Mouse (Mus musculus): ENCODE measurements at regions not wholly inside any gene's neighbourhood (a gene's known extent, or its start where the extent isn't known, plus 50 kb on each side); places are given as distances from the start of the nearest gene placed in this dataset.

- DNase-seq (ENCODE audit: low read depth, low spot score), result no peak
These were observed 92.5 kb upstream of the 2210010C04Rik start for GRCm38 (mm10) chr6:41127816-41128215.

DNA sequence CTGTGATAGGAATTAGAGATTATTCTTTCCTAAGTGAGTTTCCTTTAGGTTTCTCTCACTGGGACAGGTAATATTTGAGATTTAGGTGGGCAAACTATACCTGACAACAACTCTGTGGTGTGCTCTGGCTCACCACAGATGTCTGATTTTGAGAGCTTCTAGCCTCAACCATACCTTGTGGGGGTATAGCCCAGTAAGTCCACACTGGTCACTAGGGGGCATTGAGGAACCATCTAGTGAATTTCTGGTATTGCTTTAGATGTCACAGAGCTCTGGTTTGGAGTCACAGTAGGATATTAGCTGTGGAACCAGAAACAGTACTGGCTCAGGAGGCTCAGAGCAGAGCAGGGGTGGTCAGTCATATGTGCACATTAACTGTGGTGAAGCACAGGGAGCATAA lies 91.5 kb upstream of the 2210010C04Rik start:
- no peak for DNase-seq (ENCODE audit: low read depth, low spot score)

DNA sequence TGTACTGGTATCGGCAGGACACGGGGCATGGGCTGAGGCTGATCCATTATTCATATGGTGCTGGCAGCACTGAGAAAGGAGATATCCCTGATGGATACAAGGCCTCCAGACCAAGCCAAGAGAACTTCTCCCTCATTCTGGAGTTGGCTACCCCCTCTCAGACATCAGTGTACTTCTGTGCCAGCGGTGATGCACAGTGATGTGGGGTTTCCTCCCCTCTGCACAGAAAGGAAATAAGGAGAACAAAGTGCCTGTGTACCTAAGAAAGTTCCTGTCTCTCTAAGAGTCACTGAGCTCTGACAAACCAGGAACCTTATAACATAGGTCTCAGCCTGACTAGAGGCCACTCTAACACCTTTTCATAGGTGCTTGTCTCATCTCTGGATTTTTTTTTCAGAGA lies 86.3 kb upstream of the 2210010C04Rik start:
- no peak for DNase-seq (ENCODE audit: low read depth, low spot score)

- DNase-seq (ENCODE audit: low read depth, low spot score), result no peak
These were observed 83.9 kb upstream of the 2210010C04Rik start for GRCm38 (mm10) chr6:41119176-41119575.

- DNase-seq (ENCODE audit: low read depth, low spot score), result peak; percentile 32
These were observed 83.1 kb upstream of the 2210010C04Rik start for GRCm38 (mm10) chr6:41118201-41118976.

- DNase-seq (ENCODE audit: low read depth, low spot score), result no peak
These were observed 78.6 kb upstream of the 2210010C04Rik start for GRCm38 (mm10) chr6:41113943-41114342.

GRCm38 (mm10) chr6:41112861-41113610 lies 77.7 kb upstream of the 2210010C04Rik start:
- DNase-seq (ENCODE audit: low read depth, low spot score), result peak; percentile 50

GRCm38 (mm10) chr6:41111829-41112228 lies 76.5 kb upstream of the 2210010C04Rik start:
- DNase-seq (ENCODE audit: low read depth, low spot score), result no peak

GRCm38 (mm10) chr6:41108897-41109296 lies 73.6 kb upstream of the 2210010C04Rik start:
- DNase-seq (ENCODE audit: low read depth, low spot score), result peak; percentile 36

DNA sequence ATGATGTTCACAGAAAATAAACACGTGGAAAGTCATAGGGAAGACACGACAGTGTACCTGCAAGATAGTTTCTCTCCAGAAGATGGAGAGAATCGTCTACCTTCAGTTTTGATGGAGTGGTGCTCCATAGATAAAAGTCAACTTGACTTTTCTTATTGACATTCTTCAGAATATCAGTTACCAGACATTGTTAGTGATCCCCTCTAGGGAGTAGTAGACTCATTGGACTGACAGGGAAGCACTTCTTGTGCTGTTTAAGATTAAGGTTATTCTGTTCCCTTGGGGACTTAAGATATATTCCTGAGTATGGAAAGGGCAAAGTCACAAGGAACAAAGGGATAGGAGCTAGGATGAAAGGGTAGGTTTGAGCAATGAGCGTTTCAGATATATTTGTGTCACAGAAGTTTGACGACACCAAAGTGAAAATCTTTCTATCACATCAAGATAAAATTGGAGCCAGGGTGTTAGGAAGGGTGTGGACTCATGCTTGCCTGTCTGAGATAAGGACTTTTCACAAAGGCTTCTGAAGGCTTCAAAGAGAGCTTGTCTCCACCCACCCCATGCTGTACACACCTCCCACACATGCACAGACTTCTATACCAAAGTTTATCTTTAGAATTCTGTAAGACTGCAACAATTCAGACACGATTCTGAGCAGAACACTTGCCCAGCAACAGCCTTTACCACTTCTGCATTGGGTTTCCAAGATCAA lies 68.5 kb upstream of the 2210010C04Rik start:
- no peak for DNase-seq (ENCODE audit: low read depth, low spot score)

GRCm38 (mm10) chr6:41101997-41102396 lies 66.7 kb upstream of the 2210010C04Rik start:
- DNase-seq (ENCODE audit: low read depth, low spot score), result no peak

GRCm38 (mm10) chr6:41100258-41100657 lies 64.9 kb upstream of the 2210010C04Rik start:
- no peak for DNase-seq (ENCODE audit: low read depth, low spot score)

DNA sequence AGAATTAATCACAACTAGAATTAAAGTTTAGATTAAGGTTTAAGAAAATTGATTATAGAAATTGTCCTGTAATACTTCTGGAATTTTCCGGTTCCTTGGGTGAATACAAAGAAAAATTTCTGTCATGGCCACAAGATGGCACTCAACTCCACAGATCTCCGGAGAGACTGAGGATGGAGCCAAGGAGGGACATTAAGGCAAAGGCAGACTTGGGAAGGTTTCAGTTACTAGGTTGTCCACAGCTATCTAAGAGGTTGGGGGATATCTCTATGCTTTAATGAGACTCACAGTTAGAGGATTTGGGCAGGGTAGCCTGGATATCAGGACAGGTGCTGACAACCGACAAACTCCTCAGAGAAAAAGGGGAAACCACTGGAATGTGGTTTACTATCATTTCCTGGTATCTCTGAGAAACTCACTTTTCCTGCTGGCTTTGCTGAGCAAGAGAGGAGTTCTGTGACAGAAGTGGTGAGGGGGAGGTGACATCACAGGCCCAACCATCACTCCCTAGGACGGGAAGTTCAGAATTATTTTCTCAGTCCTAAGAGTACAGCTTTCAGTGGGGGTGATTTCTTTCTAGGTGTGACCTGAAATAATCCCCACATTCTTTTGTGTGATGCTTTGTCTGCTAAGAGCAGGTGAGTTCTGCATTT lies 56.0 kb upstream of the 2210010C04Rik start:
- DNase-seq (ENCODE audit: low read depth, low spot score), result peak; percentile 72
